Mouse (Mus musculus) activated CD4-positive, CD25-positive, alpha-beta regulatory T cell, adult 4 months (primary cell): ENCODE results near the gene Cdhr3. TPM values are rescaled to one million over a fixed set of nuclear protein-coding genes. Genes with fewer than 3 reads are reported as not detected.
A peak's percentile ranks its signal among the peaks of the same experiment; 100 is the strongest.

Experiments used
- ATAC-seq: one replicate; pipeline ENCODE4 v1.8.0; 2017
- polyA plus RNA-seq, 2 experiments: library from polyadenylated mRNA; unstranded; fragments of 100-300 nt; shearing (Covaris generic); gene quantifications; one replicate each; pipeline ENCODE4 v1.2.1; 2017

The Cdhr3 gene
- polyA plus RNA-seq, 2 experiments from 2014 or later: 0.25 to 0.65 TPM

- no peak for ATAC-seq
Measured at GRCm38 (mm10) chr12:33003339-33003965, 89.2 kb downstream of the Cdhr3 start.

GRCm38 (mm10) chr12:33000402-33000801, 92.3 kb downstream of the Cdhr3 start:
- ATAC-seq: no peak

- ATAC-seq: peak; percentile 43
Measured at GRCm38 (mm10) chr12:32999778-33000177, 92.9 kb downstream of the Cdhr3 start.

- no peak for ATAC-seq
Measured at GRCm38 (mm10) chr12:32998766-32999165, 93.9 kb downstream of the Cdhr3 start.

GRCm38 (mm10) chr12:32995081-32995834, 97.4 kb downstream of the Cdhr3 start:
- ATAC-seq: no peak

GRCm38 (mm10) chr12:32994081-32994480, 98.6 kb downstream of the Cdhr3 start:
- no peak for ATAC-seq

GRCm38 (mm10) chr12:32989731-32990130, 102.9 kb downstream of the Cdhr3 start:
- ATAC-seq: no peak

- no peak for ATAC-seq
Measured at GRCm38 (mm10) chr12:32986284-32986683, 106.4 kb downstream of the Cdhr3 start.

Other genes with a start within 250 kb of the Cdhr3 start
- 100 to 1,000 TPM; 102 TPM for gene Sypl, start 139.0 kb downstream of the Cdhr3 start, polyA plus RNA-seq
- 10 to 100 TPM; 69.1 to 80.6 TPM for gene Atxn7l1, start 54.8 kb upstream of the Cdhr3 start, polyA plus RNA-seq